Mouse (Mus musculus): ENCODE measurements around the gene Rab3d.

DNA sequence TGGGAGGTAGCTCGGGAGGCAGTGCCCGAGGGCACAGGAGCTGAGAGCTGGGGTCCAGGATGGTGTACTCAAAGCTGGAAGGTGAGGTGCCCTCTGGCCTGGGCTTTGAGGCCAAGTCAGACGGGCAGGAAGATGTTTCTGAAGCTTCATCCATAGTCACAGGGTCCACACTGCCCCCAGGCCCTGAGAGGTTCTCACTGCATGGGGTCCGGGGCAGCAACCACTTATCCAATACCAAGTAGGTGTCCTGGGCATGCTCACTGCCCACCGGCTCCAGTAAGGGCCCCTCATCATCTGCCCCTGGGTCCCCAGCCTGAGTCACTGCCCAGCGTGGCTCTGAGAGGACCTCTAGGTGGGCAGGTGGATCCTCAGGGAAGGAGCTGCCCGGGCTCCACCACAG is 41.3 kb upstream of the Rab3d start:
- TF ChIP-seq TAL1 (IDR thresholded peaks at IDR 0.05; ENCODE audit: low read length) (no peak), NELFE (IDR thresholded peaks at IDR 0.05; ENCODE audit: low read depth, low read length) (no peak), ETS1 (IDR thresholded peaks at IDR 0.05; ENCODE audit: low read depth, low read length) (no peak), JUND (IDR thresholded peaks at IDR 0.05; ENCODE audit: low read depth, low read length) (no peak), TCF12 (IDR thresholded peaks at IDR 0.05; ENCODE audit: low read depth, low read length) (no peak), GATA1 (IDR thresholded peaks at IDR 0.05; ENCODE audit: low read depth, low read length) (no peak), CTCF (IDR thresholded peaks at IDR 0.05 in 2 of 3, conservative IDR thresholded peaks at IDR 0.05 in 1 of 3; ENCODE audit: control insufficient read depth in 1 of 3, insufficient read depth in 1 of 3, low read depth in 2 of 3, low read length in 3 of 3, poor library complexity in 1 of 3, severe bottlenecking in 1 of 3) (no peak), MAX (IDR thresholded peaks at IDR 0.05; ENCODE audit: low read length) (no peak), MXI1 (IDR thresholded peaks at IDR 0.05; ENCODE audit: low read depth, low read length) (no peak)
